Mouse (Mus musculus): ENCODE data around the gene Ldlrad1. TPM values are rescaled to one million over a fixed set of nuclear protein-coding genes. Genes with fewer than 3 reads are reported as not detected.

Gene Ldlrad1
- total RNA-seq, 2 experiments from 2014 or later, result 0.33 TPM; not detected in 1

GRCm38 (mm10) chr4:107250494-107250893 is 41.5 kb downstream of the Ldlrad1 start:
- intact Hi-C loops (cut with DNase I), result loop anchor here (2.0 to 5.0 kb wide), 3 partner anchors 62 to 98 kb away; partner anchors contain the start of genes Tceanc2, Tmem59 and Yipf1
- DNase-seq (ENCODE audit: low spot score in 2 of 2), result peak; percentile 55 to 70

- intact Hi-C loops (cut with DNase I), result loop anchor here (5.0 kb wide), 2 partner anchors 60 to 75 kb away; partner anchors contain the start of genes Tceanc2, Tmem59 and Yipf1
- DNase-seq (ENCODE audit: low spot score in 2 of 2), result no peak
These were observed 43.5 kb downstream of the Ldlrad1 start for GRCm38 (mm10) chr4:107252522-107252921.

GRCm38 (mm10) chr4:107253125-107254091 is 44.4 kb downstream of the Ldlrad1 start, which contains the start of the genes Lrrc42 and Hspb11:
Lrrc42 (minus strand) TSS chr4:107253532.
Hspb11 (plus strand) TSS chr4:107253593.
- intact Hi-C loops (cut with DNase I), result loop anchor here (5.0 kb wide), 2 partner anchors 59 to 76 kb away; partner anchors contain the start of genes Tceanc2, Tmem59 and Yipf1
- DNase-seq (ENCODE audit: low spot score in 2 of 2), result peak; percentile 93

- intact Hi-C loops (cut with DNase I), result loop anchor here (5.0 kb wide), 2 partner anchors 58 to 77 kb away; partner anchors contain the start of genes Tceanc2, Tmem59 and Yipf1
- DNase-seq (ENCODE audit: low spot score in 2 of 2), result no peak
These were observed 45.4 kb downstream of the Ldlrad1 start for GRCm38 (mm10) chr4:107254414-107254813.

DNA sequence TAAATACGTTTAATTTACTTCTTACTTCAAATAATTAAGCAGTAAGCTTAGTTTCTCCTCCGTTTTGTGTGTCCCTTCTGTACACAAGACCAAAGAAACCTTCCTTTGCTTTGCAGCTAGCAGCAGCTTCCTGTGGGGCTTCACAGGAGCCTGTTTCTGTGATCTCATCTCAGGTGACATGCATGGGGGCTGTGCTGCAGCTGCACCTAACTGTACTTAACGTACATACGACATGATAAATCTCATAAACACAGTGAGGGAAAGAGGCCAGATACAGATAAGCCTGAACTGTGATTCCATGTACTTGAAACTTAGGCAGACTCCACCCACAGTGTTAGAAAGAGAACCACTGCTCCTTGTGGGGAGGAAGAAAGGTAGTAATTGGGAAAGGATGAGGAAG is 51.0 kb downstream of the Ldlrad1 start:
- intact Hi-C loops (cut with DNase I), result no loop called here
- no peak for DNase-seq (ENCODE audit: low spot score in 2 of 2)

Other genes starting within 250 kb of the Ldlrad1 start
- 10 to 100 TPM; 64.9 to 67.0 TPM for gene Mrpl37, start 142.3 kb upstream of the Ldlrad1 start, total RNA-seq (2021)
- gene Cyb5rl, start 142.2 kb upstream of the Ldlrad1 start, total RNA-seq (2021), result 1 to 10 TPM; 4.6 to 7.7 TPM
- not detected for gene Cdcp2, start 112.3 kb upstream of the Ldlrad1 start, total RNA-seq (2021)
- 100 to 1,000 TPM; 193 to 195 TPM for gene Tmem59, start 30.8 kb upstream of the Ldlrad1 start, total RNA-seq (2021)
- gene Tceanc2, start 30.1 kb upstream of the Ldlrad1 start, total RNA-seq (2021), result 10 to 100 TPM; 17.5 to 19.8 TPM
- gene Lrrc42, start 44.4 kb downstream of the Ldlrad1 start, total RNA-seq (2021), result 10 to 100 TPM; 34.0 to 37.9 TPM
- 10 to 100 TPM; 21.5 to 22.1 TPM for gene Hspb11, start 44.4 kb downstream of the Ldlrad1 start, total RNA-seq (2021)
- not detected for gene Dio1, start 98.0 kb downstream of the Ldlrad1 start, total RNA-seq (2021)
- gene Yipf1, start 105.2 kb downstream of the Ldlrad1 start, total RNA-seq (2021), result 10 to 100 TPM; 44.5 to 45.1 TPM
- 10 to 100 TPM; 14.6 to 18.8 TPM for gene Ndc1, start 158.6 kb downstream of the Ldlrad1 start, total RNA-seq (2021)
- 1 to 10 TPM; 1.4 to 2.3 TPM for gene Glis1, start 225.4 kb downstream of the Ldlrad1 start, total RNA-seq (2021)